Mouse (Mus musculus) heart, postnatal 0 days (tissue): ENCODE data around the gene Rbfox2. TPM values are rescaled to one million over a fixed set of nuclear protein-coding genes. Genes with fewer than 3 reads are reported as not detected.

ENCODE experiments used
- ATAC-seq: fragments of 200-750 bp; cut with Nextera tagmentation; 2 replicates; pipeline ENCODE4 v1.8.0; 2017; ENCODE audit warnings: low read depth, moderate number of reproducible peaks, moderate library complexity; ENCODE audit not compliant: insufficient read depth
- DNase-seq: peaks from one replicate; pipeline ENCODE4 v3.0.0-alpha.2; 2016; ENCODE audit warnings: low spot score
- H3K27ac ChIP-seq: fragments of 300-500 bp; sonication (generic); 2 replicates; pipeline ENCODE4 v1.5.1; 2014; ENCODE audit warnings: low read depth, mild to moderate bottlenecking
- H3K27me3 ChIP-seq: fragments of 300-500 bp; sonication (generic); 2 replicates; pipeline ENCODE4 v1.6.1; 2014; ENCODE audit warnings: low read length, mixed read lengths; ENCODE audit not compliant: control insufficient read depth, insufficient read depth
- H3K36me3 ChIP-seq: fragments of 300-500 bp; sonication (generic); replicated peaks from 2 replicates; pipeline ENCODE4 v1.6.1; 2014; ENCODE audit warnings: low read length, mixed read lengths; ENCODE audit not compliant: control insufficient read depth, insufficient read depth
- H3K4me1 ChIP-seq: fragments of 300-500 bp; sonication (generic); 2 replicates; pipeline ENCODE4 v1.6.1; 2014; ENCODE audit warnings: antibody characterized with exemption; ENCODE audit not compliant: control insufficient read depth, insufficient read depth
- H3K4me2 ChIP-seq: fragments of 300-500 bp; sonication (generic); 2 replicates; pipeline ENCODE4 v1.6.1; 2014; ENCODE audit warnings: low read depth, mild to moderate bottlenecking, low read length, moderate library complexity
- H3K4me3 ChIP-seq: fragments of 300-500 bp; sonication (generic); 2 replicates; pipeline ENCODE4 v1.5.1; 2014; ENCODE audit warnings: low read depth, low read length
- H3K9ac ChIP-seq: fragments of 300-500 bp; sonication (generic); replicated peaks from 2 replicates; pipeline ENCODE4 v1.6.1; 2014; ENCODE audit warnings: low read depth, low read length, mixed read lengths
- H3K9me3 ChIP-seq: fragments of 300-500 bp; sonication (generic); replicated peaks from 2 replicates; pipeline ENCODE4 v1.6.1; 2016; ENCODE audit warnings: low read length; ENCODE audit not compliant: control insufficient read depth
- CTCF ChIP-seq: IDR thresholded peaks from 2 replicates; pipeline ENCODE4 v1.5.1; 2016; ENCODE audit warnings: antibody characterized with exemption, control low read depth, low read depth
- EP300 ChIP-seq: IDR thresholded peaks from 2 replicates; pipeline ENCODE4 v1.6.1; 2016; ENCODE audit warnings: antibody characterized with exemption, low read depth
- WGBS: fragments of 180-500 bp; shearing (Covaris S2); extraction: QIAGEN DNeasy Blood & Tissue Kit; methylation state at CpG from one replicate; pipeline ENCODE4 v1.1.7; 2014; 5-methylcytosine and 5-hydroxymethylcytosine counted together
- polyA plus RNA-seq: library from polyadenylated mRNA; unstranded; fragments of >200 nt; fragmentation: Nextera tagmentation; extraction: Ambion mirVana; gene quantifications from 2 replicates; pipeline ENCODE4 v1.2.1, GENCODE M21; 2015
- total RNA-seq: library from RNA; depleted of rRNA; stranded (reverse); fragments of >200 nt; gene quantifications from 2 replicates; pipeline ENCODE4 v1.2.3, GENCODE M21; 2014; ENCODE audit warnings: low replicate concordance

The Rbfox2 gene
- total and polyA plus RNA-seq, 2 experiments from 2014 or later = 49.1 to 143 TPM

DNA sequence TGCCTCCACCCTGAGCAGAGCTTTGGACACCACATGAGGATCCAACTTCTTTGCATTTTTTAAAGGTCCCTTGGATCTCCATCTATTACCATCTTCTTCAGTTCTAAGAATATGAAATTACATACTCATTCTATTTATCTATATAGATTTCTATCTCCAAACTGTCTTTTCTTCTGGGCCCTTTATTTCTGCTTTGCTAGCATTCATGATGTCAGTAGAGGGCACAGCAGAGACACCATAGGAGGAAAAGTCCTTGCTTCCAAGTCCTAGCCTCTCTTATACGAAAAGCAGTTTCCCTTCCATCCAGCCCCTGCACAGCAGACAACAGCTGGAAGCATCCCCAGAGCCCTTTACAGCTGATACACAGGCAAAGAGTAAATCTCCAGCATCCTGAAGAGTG lies 69.1 kb downstream of the Rbfox2 start:
- 34% methylated on average over 1 of the region's 1 CpGs for WGBS
- ATAC-seq (no peak), DNase-seq (no peak)
- TF ChIP-seq EP300 (no peak), CTCF (peak; percentile 16; the same call in 1 of the 2 replicates)
- Histone ChIP-seq H3K36me3 (no peaks in the 10 kb centered on the region), H3K27me3 (no peaks in the 10 kb centered on the region), H3K27ac (no peak overlapping the region), H3K4me1 (peaks cover 46% of the 10 kb centered on the region), H3K4me3 (no peak overlapping the region), H3K9me3 (no peaks in the 10 kb centered on the region), H3K4me2 (no peak overlapping the region), H3K9ac (no peak overlapping the region)

DNA sequence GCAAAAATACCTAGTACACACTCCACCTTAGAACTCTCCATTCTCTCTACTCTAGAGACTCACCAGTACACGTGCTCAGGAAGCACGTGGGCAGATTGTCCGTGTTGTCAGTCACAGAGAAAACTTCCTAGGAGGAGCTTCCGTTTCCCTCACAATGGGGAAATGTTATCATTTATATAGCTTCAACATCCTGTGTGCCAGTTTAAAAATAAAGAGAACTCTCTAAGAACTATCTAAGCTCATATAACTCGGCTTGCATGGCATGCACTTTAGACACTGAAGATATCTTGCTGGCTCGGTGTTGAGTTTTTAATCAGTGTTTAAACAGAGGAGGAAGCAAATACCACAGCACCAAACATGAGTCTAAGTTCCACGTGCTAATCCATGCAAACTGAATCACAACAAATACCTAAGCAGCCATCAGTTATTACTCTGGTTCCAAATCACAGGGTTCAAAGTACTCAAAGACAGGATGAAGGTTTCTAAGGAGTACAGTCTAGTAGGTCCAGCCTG lies 70.7 kb downstream of the Rbfox2 start:
- Histone ChIP-seq H3K4me3 (no peak overlapping the region), H3K27ac (peak overlapping the region; percentile 62), H3K9me3 (no peaks in the 10 kb centered on the region), H3K36me3 (no peaks in the 10 kb centered on the region), H3K4me1 (peaks cover 46% of the 10 kb centered on the region), H3K4me2 (no peak overlapping the region; the same call in 1 of the 2 replicates), H3K9ac (no peak overlapping the region), H3K27me3 (no peaks in the 10 kb centered on the region)
- peak; percentile 67 for DNase-seq
- peak; percentile 57; the same call in 1 of the 2 replicates for ATAC-seq
- 3% methylated on average over 7 of the region's 7 CpGs for WGBS
- TF ChIP-seq EP300 = peak; percentile 49; the same call in 1 of the 2 replicates
- no peak for TF ChIP-seq CTCF

DNA sequence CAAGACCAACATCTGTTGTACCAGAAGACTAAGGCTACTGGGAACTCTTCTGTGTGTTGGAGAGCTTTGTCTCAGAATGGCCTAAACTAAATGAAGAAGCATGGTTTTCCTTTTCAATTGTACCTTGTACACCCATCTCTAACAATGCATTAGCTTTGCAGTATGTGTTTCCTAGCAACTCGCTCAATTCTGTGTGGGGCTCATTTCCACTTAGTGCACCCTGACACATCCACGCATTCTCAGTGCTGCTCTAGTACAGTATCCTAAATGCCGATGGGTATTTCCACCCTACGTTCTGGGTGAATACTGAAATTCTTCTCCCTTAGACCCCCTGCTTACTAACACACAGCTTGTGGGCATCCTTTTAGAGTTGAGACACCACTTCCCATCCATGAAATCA lies 71.3 kb downstream of the Rbfox2 start:
- peak overlapping the region; percentile 2; the same call in 1 of the 2 replicates for H3K27ac ChIP-seq
- WGBS = 81% methylated on average over 4 of the region's 4 CpGs
- H3K4me2 ChIP-seq = no peak overlapping the region

DNA sequence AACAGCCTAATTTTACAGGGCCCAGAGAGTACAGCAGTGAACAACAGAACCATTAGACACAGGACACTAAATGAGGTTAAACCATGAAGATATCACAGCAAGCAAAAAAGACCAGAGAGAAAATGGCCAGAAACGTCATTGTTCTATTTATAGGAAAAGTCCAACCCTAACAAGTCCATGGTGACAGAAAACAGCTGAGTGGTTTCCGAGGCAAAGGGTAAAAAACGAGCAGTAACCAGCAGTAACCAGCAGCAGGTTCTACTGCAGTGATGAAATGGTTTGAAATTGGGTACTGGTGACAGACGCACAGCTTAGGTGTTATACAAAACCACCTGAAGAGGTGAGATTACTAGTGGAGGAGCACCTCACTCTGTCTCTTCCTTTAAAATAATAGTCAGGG lies 72.5 kb downstream of the Rbfox2 start:
- no peak overlapping the region for H3K4me3 ChIP-seq
- peak overlapping the region; percentile 20; the same call in 1 of the 2 replicates for H3K27ac ChIP-seq
- TF ChIP-seq EP300 (no peak), CTCF (no peak)
- H3K9ac ChIP-seq = no peak overlapping the region
- no peak for ATAC-seq
- no peaks in the 10 kb centered on the region for H3K36me3 ChIP-seq
- WGBS = 31% methylated on average over 4 of the region's 4 CpGs
- H3K4me2 ChIP-seq = no peak overlapping the region
- no peak for DNase-seq
- H3K4me1 ChIP-seq = peaks cover 46% of the 10 kb centered on the region
- no peaks in the 10 kb centered on the region for H3K27me3 ChIP-seq
- no peaks in the 10 kb centered on the region for H3K9me3 ChIP-seq

More for the DNA sequence above, 71.3 kb downstream of the Rbfox2 start:
- Histone ChIP-seq H3K27me3 (no peaks in the 10 kb centered on the region), H3K9me3 (no peaks in the 10 kb centered on the region), H3K36me3 (no peaks in the 10 kb centered on the region), H3K9ac (no peak overlapping the region), H3K4me1 (peaks cover 46% of the 10 kb centered on the region), H3K4me3 (no peak overlapping the region)
- TF ChIP-seq CTCF = no peak
- no peak for TF ChIP-seq EP300
- DNase-seq = no peak
- ATAC-seq = no peak

DNA sequence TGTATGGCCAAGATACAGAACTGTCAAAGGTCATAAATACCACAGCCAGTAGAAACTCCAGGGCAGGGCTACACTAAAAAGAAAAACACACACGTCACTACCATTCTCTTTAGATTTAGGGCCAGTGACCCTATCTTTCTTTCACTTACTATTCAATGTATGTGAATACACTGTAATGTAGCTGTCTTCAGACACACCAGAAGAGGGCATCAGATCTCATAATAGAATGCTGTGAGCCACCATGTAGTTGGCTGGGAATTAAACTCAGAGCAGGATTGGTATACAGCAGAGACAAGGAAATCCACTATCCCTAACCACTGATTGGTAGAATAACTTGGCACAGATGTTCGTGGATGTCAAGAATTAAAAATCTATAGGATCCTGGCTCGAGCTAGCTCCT lies 76.7 kb downstream of the Rbfox2 start:
- no peak for ATAC-seq
- Histone ChIP-seq H3K9me3 (no peaks in the 10 kb centered on the region), H3K36me3 (no peaks in the 10 kb centered on the region), H3K4me2 (no peak overlapping the region), H3K27ac (no peak overlapping the region), H3K4me3 (no peak overlapping the region), H3K9ac (no peak overlapping the region), H3K4me1 (peaks cover 23% of the 10 kb centered on the region), H3K27me3 (no peaks in the 10 kb centered on the region)
- 81% methylated on average over 3 of the region's 3 CpGs for WGBS
- DNase-seq = no peak
- TF ChIP-seq CTCF (0 out of 2 replicates have a peak, but pooled peaks have one; percentile 1), EP300 (no peak)

DNA sequence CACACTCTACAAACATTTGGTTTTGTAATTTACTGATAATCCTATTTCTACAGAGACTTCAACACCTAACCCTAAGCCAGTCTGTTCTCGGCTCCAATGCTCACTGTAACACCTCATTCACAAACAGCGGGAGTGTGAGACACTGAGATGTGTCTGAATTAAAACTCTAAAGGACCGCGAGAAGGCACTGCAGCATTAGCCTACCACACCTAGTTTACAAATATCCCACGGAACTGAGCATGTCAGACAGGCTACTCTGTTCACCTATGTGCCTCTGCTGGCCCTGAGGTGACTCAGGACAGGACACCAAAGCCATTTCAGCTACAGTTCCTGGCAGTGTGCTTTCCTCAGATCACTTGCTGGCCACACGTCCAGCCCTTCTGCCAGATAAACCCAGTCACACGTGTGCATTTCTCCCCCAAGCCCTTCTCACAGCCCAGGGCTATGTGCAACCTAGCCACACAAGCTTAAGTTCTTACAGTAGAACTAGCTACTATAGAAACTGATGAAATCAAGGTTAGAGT lies 79.9 kb downstream of the Rbfox2 start:
- DNase-seq (no peak), ATAC-seq (peak; percentile 47; the same call in 1 of the 2 replicates)
- H3K4me1 ChIP-seq = peaks cover 4% of the 10 kb centered on the region; the same call in 1 of the 2 replicates
- H3K27ac ChIP-seq = peak overlapping the region; percentile 53
- H3K27me3 ChIP-seq = no peaks in the 10 kb centered on the region
- H3K9me3 ChIP-seq = no peaks in the 10 kb centered on the region
- H3K4me3 ChIP-seq = no peak overlapping the region
- 0 out of 2 replicates have a peak, but pooled peaks cover 3% of the 10 kb centered on the region for H3K36me3 ChIP-seq
- no peak for TF ChIP-seq EP300
- TF ChIP-seq CTCF = peak; percentile 27; the same call in 1 of the 2 replicates
- 34% methylated on average over 7 of the region's 7 CpGs for WGBS
- H3K4me2 ChIP-seq = no peak overlapping the region
- H3K9ac ChIP-seq = no peak overlapping the region
